Mouse (Mus musculus): Measurements from ENCODE around the gene Rab25. TPM values are rescaled to one million over a fixed set of nuclear protein-coding genes. Genes with fewer than 3 reads are reported as not detected.
A peak's percentile ranks its signal among the peaks of the same experiment; 100 is the strongest.

Rab25 gene
- polyA plus RNA-seq, 1 experiment from 2014 or later: 144 TPM

GRCm38 (mm10) chr3:88529204-88530000 lies 18.7 kb downstream of the Rab25 start:
- H3K4me2 ChIP-seq: peak overlapping the region; percentile 79
- H3K27me3 ChIP-seq: no peaks in the 10 kb centered on the region
- H3K4me3 ChIP-seq: peak overlapping the region; percentile 82
- H3K4me1 ChIP-seq: peaks cover 56% of the 10 kb centered on the region
- peaks cover 13% of the 10 kb centered on the region for H3K36me3 ChIP-seq
- ATAC-seq (ENCODE audit: insufficient number of reproducible peaks, low FRiP score, low TSS enrichment, low read depth): no peak
- H3K9ac ChIP-seq: 0 out of 2 replicates have a peak overlapping the region, but pooled peaks have one; percentile 8
- WGBS: 37% methylated on average over 7 of the region's 7 CpGs
- H3K9me3 ChIP-seq: no peaks in the 10 kb centered on the region
- H3K27ac ChIP-seq: peak overlapping the region; percentile 97; the same call in 1 of the 2 replicates

DNA sequence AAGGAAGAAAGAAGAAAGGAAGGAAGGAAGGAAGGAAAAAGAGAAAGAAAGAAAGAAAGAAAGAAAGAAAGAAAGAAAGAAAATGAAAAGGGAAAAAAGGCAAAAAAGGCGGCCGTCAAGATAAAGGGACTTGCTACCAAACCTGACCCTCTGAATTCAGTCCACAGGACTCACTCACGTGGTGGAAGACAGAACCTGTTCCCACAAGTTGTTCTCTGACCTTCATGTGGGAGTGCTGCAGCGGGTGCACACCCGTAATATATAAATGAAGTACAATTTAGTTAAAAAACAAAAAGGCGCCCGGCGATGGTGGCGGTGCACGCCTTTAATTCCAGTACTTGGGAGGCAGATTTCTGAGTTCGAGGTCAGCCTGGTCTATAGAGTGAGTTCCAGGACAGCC lies 19.5 kb downstream of the Rab25 start:
- H3K9ac ChIP-seq: no peak overlapping the region
- WGBS: 79% methylated on average over 11 of the region's 11 CpGs
- no peaks in the 10 kb centered on the region for H3K27me3 ChIP-seq
- H3K4me1 ChIP-seq: peaks cover 50% of the 10 kb centered on the region
- H3K4me3 ChIP-seq: no peak overlapping the region
- H3K4me2 ChIP-seq: no peak overlapping the region
- ATAC-seq (ENCODE audit: insufficient number of reproducible peaks, low FRiP score, low TSS enrichment, low read depth): no peak
- no peaks in the 10 kb centered on the region for H3K9me3 ChIP-seq
- peaks cover 21% of the 10 kb centered on the region for H3K36me3 ChIP-seq
- H3K27ac ChIP-seq: no peak overlapping the region

DNA sequence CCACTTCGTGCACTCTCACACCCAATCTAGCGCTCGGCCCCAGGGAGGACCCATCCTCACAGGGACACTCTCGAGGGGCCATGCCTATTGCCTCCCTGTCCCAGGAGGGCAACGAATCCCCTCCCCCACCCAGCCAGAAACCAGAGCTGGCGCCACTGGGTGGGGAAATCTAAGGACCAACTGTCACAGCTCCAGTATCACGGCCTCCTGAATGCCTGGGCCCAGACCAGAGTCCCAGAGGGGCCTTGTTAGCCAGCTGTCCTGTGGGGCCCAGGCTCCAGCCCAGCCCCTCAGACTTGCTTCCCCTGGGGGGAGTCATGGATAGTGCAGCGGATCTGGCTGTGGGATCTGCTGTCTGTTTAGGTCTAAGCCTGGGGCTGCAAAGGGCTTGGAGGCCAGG lies 20.5 kb downstream of the Rab25 start:
- ATAC-seq (ENCODE audit: insufficient number of reproducible peaks, low FRiP score, low TSS enrichment, low read depth): no peak; the same call in 1 of the 2 replicates
- H3K9me3 ChIP-seq: no peaks in the 10 kb centered on the region
- no peak overlapping the region for H3K4me3 ChIP-seq
- H3K4me2 ChIP-seq: no peak overlapping the region; the same call in 1 of the 2 replicates
- peak overlapping the region; percentile 57 for H3K27ac ChIP-seq
- no peaks in the 10 kb centered on the region for H3K27me3 ChIP-seq
- 0 out of 2 replicates have a peak overlapping the region, but pooled peaks have one; percentile 14 for H3K9ac ChIP-seq
- H3K36me3 ChIP-seq: peaks cover 27% of the 10 kb centered on the region
- 32% methylated on average over 8 of the region's 8 CpGs for WGBS
- H3K4me1 ChIP-seq: peaks cover 46% of the 10 kb centered on the region

GRCm38 (mm10) chr3:88526157-88527131 lies 21.7 kb downstream of the Rab25 start:
- no peak overlapping the region for H3K9ac ChIP-seq
- H3K4me3 ChIP-seq: no peak overlapping the region
- H3K27ac ChIP-seq: peak overlapping the region; percentile 59; the same call in 1 of the 2 replicates
- ATAC-seq (ENCODE audit: insufficient number of reproducible peaks, low FRiP score, low TSS enrichment, low read depth): peak; percentile 71; the same call in 1 of the 2 replicates
- H3K4me2 ChIP-seq: 0 out of 2 replicates have a peak overlapping the region, but pooled peaks have one; percentile 17
- H3K4me1 ChIP-seq: peaks cover 51% of the 10 kb centered on the region
- peaks cover 27% of the 10 kb centered on the region for H3K36me3 ChIP-seq
- H3K27me3 ChIP-seq: no peaks in the 10 kb centered on the region
- 29% methylated on average over 17 of the region's 17 CpGs for WGBS
- no peaks in the 10 kb centered on the region for H3K9me3 ChIP-seq

DNA sequence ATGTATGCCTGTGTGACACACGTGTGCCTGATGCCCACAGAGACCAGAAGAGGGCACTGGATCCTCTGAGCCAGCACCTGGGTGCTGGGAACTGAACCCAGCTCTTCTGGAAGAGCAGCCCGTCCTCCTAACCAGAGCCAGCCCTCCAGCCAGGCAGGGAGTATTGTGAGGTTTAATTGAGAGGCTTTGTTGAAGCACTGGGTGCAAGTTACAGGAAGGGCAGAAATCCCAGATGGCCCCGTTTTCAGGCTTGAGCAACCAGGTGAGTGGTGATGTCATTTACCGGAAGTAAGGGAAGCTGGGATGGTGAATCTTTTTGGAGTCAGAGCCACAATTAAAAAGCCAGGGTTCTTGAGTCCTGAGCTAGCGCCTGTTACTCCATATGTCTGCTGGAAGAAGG lies 23.1 kb downstream of the Rab25 start:
- Histone ChIP-seq H3K27me3 (no peaks in the 10 kb centered on the region), H3K9ac (no peak overlapping the region)
- no peak for ATAC-seq (ENCODE audit: insufficient number of reproducible peaks, low FRiP score, low TSS enrichment, low read depth)

DNA sequence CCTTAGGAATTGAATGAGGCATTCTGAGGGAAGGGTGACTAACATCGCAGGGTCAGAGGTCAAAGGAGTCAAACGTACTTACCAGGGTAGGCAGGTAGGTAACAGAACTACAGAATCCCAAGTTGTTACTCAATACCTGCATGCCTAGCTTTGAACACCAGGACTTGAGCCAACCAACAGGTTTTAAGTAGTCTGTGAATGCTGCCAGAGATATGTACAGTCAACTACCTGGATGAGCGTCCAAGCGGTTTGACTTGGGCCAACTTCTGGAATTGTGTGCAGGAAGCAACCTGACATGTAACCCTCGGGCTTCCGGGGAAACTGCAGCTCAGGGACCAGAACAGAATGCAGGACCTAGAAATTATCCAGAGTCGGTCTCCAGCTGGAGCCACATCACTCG lies 25.1 kb downstream of the Rab25 start:
- peaks cover 28% of the 10 kb centered on the region for H3K4me1 ChIP-seq
- H3K9ac ChIP-seq: no peak overlapping the region
- no peaks in the 10 kb centered on the region for H3K9me3 ChIP-seq
- no peak overlapping the region for H3K27ac ChIP-seq
- H3K36me3 ChIP-seq: peaks cover 27% of the 10 kb centered on the region
- no peak overlapping the region for H3K4me2 ChIP-seq
- ATAC-seq (ENCODE audit: insufficient number of reproducible peaks, low FRiP score, low TSS enrichment, low read depth): no peak
- no peaks in the 10 kb centered on the region for H3K27me3 ChIP-seq
- no peak overlapping the region for H3K4me3 ChIP-seq
- WGBS: 81% methylated on average over 8 of the region's 8 CpGs

More for the DNA sequence above, 23.1 kb downstream of the Rab25 start:
- 82% methylated on average over 5 of the region's 5 CpGs for WGBS
- no peak overlapping the region for H3K4me3 ChIP-seq
- no peak overlapping the region for H3K4me2 ChIP-seq
- H3K4me1 ChIP-seq: peaks cover 45% of the 10 kb centered on the region
- H3K27ac ChIP-seq: 0 out of 2 replicates have a peak overlapping the region, but pooled peaks have one; percentile 1
- no peaks in the 10 kb centered on the region for H3K9me3 ChIP-seq
- peaks cover 27% of the 10 kb centered on the region for H3K36me3 ChIP-seq

DNA sequence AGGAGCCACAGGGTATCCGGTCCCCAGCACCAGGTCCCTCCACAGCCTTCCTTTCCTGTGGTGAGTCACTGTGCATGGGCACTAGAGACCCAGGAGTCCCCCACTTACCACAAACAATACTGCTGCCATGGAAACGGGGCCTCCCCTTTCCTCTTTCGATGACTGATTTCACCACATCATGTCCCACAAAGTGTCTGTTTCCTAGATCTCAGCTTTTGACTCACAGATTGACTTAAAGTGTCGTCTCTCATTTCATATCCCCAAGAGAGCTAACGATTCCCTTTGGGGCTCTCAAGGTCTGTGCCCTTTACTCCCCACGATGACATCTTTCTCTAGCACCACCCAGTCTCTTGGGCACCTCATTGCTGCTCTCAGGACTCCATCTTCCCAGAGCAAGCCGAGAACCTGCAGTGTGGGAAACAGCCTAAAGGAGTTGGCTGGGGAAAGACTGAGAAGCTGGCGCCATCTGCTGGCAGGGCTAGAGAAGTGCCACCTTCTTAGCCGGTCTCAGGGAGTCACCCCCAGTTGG lies 26.2 kb downstream of the Rab25 start:
- Histone ChIP-seq H3K36me3 (peaks cover 23% of the 10 kb centered on the region), H3K27ac (peak overlapping the region; percentile 38), H3K4me1 (peaks cover 19% of the 10 kb centered on the region), H3K9me3 (no peaks in the 10 kb centered on the region), H3K4me3 (no peak overlapping the region), H3K9ac (no peak overlapping the region), H3K27me3 (no peaks in the 10 kb centered on the region), H3K4me2 (no peak overlapping the region)
- peak; percentile 40; the same call in 1 of the 2 replicates for ATAC-seq (ENCODE audit: insufficient number of reproducible peaks, low FRiP score, low TSS enrichment, low read depth)
- WGBS: 37% methylated on average over 9 of the region's 9 CpGs

- H3K4me2 ChIP-seq: no peak overlapping the region
- ATAC-seq (ENCODE audit: insufficient number of reproducible peaks, low FRiP score, low TSS enrichment, low read depth): no peak
- H3K9ac ChIP-seq: no peak overlapping the region
- no peak overlapping the region for H3K4me3 ChIP-seq
- no peaks in the 10 kb centered on the region for H3K27me3 ChIP-seq
- peaks cover 23% of the 10 kb centered on the region for H3K36me3 ChIP-seq
- H3K9me3 ChIP-seq: no peaks in the 10 kb centered on the region
- peaks cover 18% of the 10 kb centered on the region for H3K4me1 ChIP-seq
- no peak overlapping the region for H3K27ac ChIP-seq
- 80% methylated on average over 6 of the region's 6 CpGs for WGBS
These were observed 26.9 kb downstream of the Rab25 start for GRCm38 (mm10) chr3:88521156-88521555.

DNA sequence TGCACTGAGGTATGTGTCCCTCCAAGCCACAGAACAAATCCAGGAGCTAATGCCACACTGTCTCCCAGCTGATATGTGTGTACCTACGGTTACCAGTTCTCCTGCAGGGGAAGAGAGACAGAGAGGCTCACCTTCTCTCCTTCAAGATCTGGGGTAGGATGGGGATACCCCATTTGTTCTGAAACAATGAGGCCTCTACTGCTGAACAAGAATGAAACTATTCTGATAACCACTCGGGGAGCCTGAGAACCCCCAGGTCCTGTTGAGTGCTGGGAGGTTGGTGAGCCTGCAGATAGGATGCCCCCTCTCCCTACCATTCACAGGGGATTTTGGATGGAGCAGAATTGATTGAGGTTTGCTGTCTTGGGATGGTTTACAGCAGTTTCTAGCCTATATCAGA lies 28.0 kb downstream of the Rab25 start:
- peaks cover 19% of the 10 kb centered on the region for H3K4me1 ChIP-seq
- no peak overlapping the region for H3K9ac ChIP-seq
- H3K4me3 ChIP-seq: no peak overlapping the region
- no peak overlapping the region for H3K27ac ChIP-seq
- no peak overlapping the region for H3K4me2 ChIP-seq
- no peaks in the 10 kb centered on the region for H3K9me3 ChIP-seq
- ATAC-seq (ENCODE audit: insufficient number of reproducible peaks, low FRiP score, low TSS enrichment, low read depth): no peak
- H3K36me3 ChIP-seq: peaks cover 20% of the 10 kb centered on the region
- H3K27me3 ChIP-seq: no peaks in the 10 kb centered on the region
- 80% methylated on average over 2 of the region's 2 CpGs for WGBS

GRCm38 (mm10) chr3:88518411-88518810 lies 29.7 kb downstream of the Rab25 start:
- H3K27me3 ChIP-seq: no peaks in the 10 kb centered on the region
- no peak for ATAC-seq (ENCODE audit: insufficient number of reproducible peaks, low FRiP score, low TSS enrichment, low read depth)
- WGBS: 66% methylated on average over 4 of the region's 4 CpGs
- no peak overlapping the region for H3K27ac ChIP-seq
- no peak overlapping the region for H3K9ac ChIP-seq
- no peak overlapping the region for H3K4me2 ChIP-seq
- H3K4me1 ChIP-seq: peaks cover 36% of the 10 kb centered on the region
- peaks cover 3% of the 10 kb centered on the region; the same call in 1 of the 2 replicates for H3K36me3 ChIP-seq
- no peak overlapping the region for H3K4me3 ChIP-seq
- no peaks in the 10 kb centered on the region for H3K9me3 ChIP-seq

- Histone ChIP-seq H3K4me2 (no peak overlapping the region), H3K36me3 (no peaks in the 10 kb centered on the region), H3K4me3 (no peak overlapping the region), H3K9ac (no peak overlapping the region), H3K27ac (peak overlapping the region; percentile 39; the same call in 1 of the 2 replicates), H3K9me3 (no peaks in the 10 kb centered on the region), H3K27me3 (no peaks in the 10 kb centered on the region), H3K4me1 (peaks cover 50% of the 10 kb centered on the region)
- whole genome bisulfite sequencing: 59% methylated on average over 2 of the region's 2 CpGs
- ATAC-seq (ENCODE audit: insufficient number of reproducible peaks, low FRiP score, low TSS enrichment, low read depth): no peak
These were observed 31.7 kb downstream of the Rab25 start for GRCm38 (mm10) chr3:88516407-88516806.

Data from limb, embryonic 15.5 days (tissue).